Mouse (Mus musculus) testis, adult 2 months (tissue): ENCODE measurements around the gene Exoc4.

Experiments used
- CTCF ChIP-seq: fragments of 200-500 bp; IDR thresholded peaks from 2 replicates; pipeline ENCODE4 v1.5.1; 2012; ENCODE audit warnings: low read depth, mild to moderate bottlenecking, inconsistent platforms, low read length, moderate library complexity; ENCODE audit not compliant: control insufficient read depth, insufficient read depth, insufficient replicate concordance
- POLR2A ChIP-seq: fragments of 200-500 bp; IDR thresholded peaks from 2 replicates; pipeline ENCODE4 v1.6.1; 2012; ENCODE audit warnings: low read depth, mild to moderate bottlenecking, inconsistent platforms, low read length, moderate library complexity; ENCODE audit not compliant: control insufficient read depth

- no peak for TF ChIP-seq POLR2A
- TF ChIP-seq CTCF, result no peak
These were observed 365.1 kb downstream of the Exoc4 start for GRCm38 (mm10) chr6:33613978-33614377.
